Mouse (Mus musculus) spleen, postnatal 10 days (tissue): ENCODE data around the gene 4932415D10Rik.

ENCODE experiments used
- DNase-seq, 2 experiments: peaks; one replicate each; pipeline ENCODE4 v3.0.0; 2021 to 2022; ENCODE audit warnings: low spot score in 2 of 2

The 4932415D10Rik gene

GRCm38 (mm10) chr10:82316482-82316881 is at the start of gene 4932415D10Rik:
Gene 4932415D10Rik (minus strand): TSS chr10:82316582.
- no peak for DNase-seq

GRCm38 (mm10) chr10:82361911-82362310 is 45.5 kb upstream of the 4932415D10Rik start:
- DNase-seq = no peak

- DNase-seq = no peak
These were observed 39.0 kb upstream of the 4932415D10Rik start for GRCm38 (mm10) chr10:82355401-82355800.

- DNase-seq = peak; percentile 60 to 79
These were observed 38.0 kb upstream of the 4932415D10Rik start, which contains the start of gene Gm4924 for GRCm38 (mm10) chr10:82354083-82355010. Gene Gm4924 (plus strand): TSS chr10:82354255.

GRCm38 (mm10) chr10:82329826-82330225 is 13.4 kb upstream of the 4932415D10Rik start:
- no peak for DNase-seq

GRCm38 (mm10) chr10:82320134-82320533 is 3.8 kb upstream of the 4932415D10Rik start:
- DNase-seq = no peak

GRCm38 (mm10) chr10:82296440-82296839 is 19.9 kb downstream of the 4932415D10Rik start:
- no peak for DNase-seq

GRCm38 (mm10) chr10:82257331-82257730 is 59.1 kb downstream of the 4932415D10Rik start:
- no peak for DNase-seq

- no peak for DNase-seq
These were observed 71.4 kb downstream of the 4932415D10Rik start for GRCm38 (mm10) chr10:82245021-82245420.

GRCm38 (mm10) chr10:82241401-82241788 is 75.0 kb downstream of the 4932415D10Rik start:
- no peak for DNase-seq

GRCm38 (mm10) chr10:82240742-82241400 is 75.5 kb downstream of the 4932415D10Rik start, which contains the start of gene Zfp938:
Gene Zfp938 (minus strand): TSS chr10:82241280.
- DNase-seq = peak; percentile 16 to 67
